Mouse (Mus musculus) thymus, postnatal 10 days (tissue): Measurements from ENCODE around the gene Ckap5.
A peak's percentile ranks its signal among the peaks of the same experiment; 100 is the strongest.
"Not testable (repeated sequence)": the region's sequence is repeated elsewhere in the genome, so short reads cannot be mapped to it uniquely, and the experiment has no call there.

ENCODE experiments used
- DNase-seq, 2 experiments: peaks; one replicate each; pipeline ENCODE4 v3.0.0; 2021; ENCODE audit warnings: low spot score in 2 of 2

Ckap5 gene

GRCm38 (mm10) chr2:91526294-91527146 is at the start of gene Ckap5:
Gene Ckap5, plus strand, starts transcription at chr2:91526762.
- DNase-seq, result peak; percentile 84 to 86

DNA sequence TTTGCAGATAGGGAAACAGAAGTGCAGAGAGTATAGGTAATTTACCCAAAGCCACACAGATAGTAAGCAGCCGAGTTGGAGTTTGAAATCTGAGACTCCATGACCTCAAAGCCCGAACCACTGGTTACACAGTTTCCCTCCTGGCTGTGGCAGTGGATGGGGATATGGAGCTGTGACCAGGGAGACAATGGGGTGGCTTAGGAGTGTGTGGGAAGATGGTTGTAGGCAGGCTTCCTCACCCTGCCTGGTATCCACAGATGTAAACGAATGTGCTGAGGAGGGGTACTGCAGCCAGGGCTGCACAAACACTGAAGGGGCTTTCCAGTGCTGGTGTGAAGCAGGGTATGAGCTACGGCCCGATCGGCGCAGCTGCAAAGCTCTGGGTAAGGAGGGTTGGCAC is 49.7 kb upstream of the Ckap5 start:
- DNase-seq, result no peak

GRCm38 (mm10) chr2:91480399-91480801 is 46.2 kb upstream of the Ckap5 start:
- DNase-seq, result no peak

- DNase-seq, result peak in 1 of 2 experiments; percentile 38
Observed at GRCm38 (mm10) chr2:91480805-91481514, 45.6 kb upstream of the Ckap5 start.

DNA sequence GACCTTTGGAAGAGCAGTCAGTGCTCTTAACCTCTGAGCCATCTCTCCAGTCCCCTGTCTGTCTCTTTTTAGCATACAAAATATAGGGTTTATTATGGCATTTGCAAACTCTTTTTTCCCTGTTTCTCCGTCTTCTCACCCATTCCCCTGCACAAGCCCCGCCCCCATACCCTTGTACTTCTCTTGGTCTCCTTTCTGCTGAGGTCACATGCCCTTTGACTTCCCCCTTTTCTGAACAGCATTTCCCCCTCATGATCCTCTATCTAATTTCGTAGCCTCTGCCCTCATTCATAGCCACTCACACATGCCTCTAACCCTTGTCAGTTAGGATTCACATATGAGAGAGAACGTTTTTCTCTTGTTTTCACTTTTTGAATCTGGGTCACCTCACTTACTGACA is 41.9 kb upstream of the Ckap5 start:
- no peak for DNase-seq

- no peak for DNase-seq
Observed at GRCm38 (mm10) chr2:91485256-91485655, 41.3 kb upstream of the Ckap5 start.

DNA sequence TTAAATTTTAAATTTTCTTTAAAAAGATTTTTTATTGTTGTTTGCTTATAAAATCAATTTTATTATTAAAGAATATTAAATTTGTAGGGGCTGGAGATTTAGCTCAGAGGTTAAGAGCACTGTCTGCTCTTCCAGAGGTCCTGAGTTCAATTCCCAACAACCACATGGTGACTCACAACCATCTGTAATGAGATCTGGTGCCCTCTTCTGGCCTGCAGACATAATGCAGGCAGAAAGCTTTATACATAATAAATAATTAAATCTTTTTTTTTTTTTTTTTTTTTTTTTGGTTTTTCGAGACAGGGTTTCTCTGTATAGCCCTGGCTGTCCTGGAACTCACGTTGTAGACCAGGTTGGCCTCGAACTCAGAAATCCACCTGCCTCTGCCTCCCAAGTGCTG is 39.3 kb upstream of the Ckap5 start:
- DNase-seq, result not testable (repeated sequence)

DNA sequence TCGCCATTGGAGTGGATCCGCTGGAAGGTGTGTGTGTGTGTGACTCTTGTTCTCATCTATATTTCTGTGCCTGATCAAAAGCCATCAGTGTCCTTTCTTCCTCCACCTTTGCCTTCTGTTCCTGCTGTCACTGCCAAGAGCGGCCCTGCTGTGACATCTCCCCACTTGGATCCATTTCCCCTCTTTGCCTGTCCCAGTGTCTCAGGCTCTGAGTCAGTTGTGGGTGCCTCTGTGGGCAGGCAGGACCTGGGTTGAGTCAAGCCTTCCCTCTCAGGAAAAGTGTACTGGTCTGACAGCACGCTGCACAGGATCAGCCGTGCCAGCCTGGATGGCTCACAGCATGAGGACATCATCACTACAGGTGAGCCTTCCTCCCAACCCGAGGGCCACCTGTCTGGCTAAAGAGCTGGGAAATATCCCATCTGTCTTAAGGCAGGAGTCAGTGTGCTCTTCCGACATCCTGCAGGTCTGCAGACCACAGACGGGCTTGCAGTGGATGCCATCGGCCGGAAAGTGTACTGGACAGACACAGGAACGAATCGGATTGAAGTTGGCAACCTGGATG is 34.4 kb upstream of the Ckap5 start:
- no peak for DNase-seq

DNA sequence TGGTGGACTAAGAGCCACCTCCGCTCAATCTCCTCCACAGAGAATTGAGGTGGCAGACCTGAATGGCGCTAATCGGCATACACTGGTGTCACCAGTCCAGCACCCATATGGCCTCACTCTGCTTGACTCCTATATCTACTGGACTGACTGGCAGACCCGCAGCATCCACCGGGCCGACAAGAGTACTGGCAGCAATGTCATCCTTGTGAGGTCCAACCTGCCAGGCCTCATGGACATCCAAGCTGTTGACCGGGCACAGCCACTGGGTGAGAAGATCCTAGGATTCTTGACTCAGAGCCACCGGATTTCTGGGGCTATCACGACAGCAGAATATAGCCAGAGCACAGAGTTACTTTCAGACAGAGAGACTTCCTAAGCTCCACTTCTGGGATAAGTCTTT is 32.6 kb upstream of the Ckap5 start:
- no peak for DNase-seq

GRCm38 (mm10) chr2:91498093-91498719 is 28.4 kb upstream of the Ckap5 start:
- DNase-seq, result no peak

- no peak for DNase-seq
Observed at GRCm38 (mm10) chr2:91508076-91508475, 18.5 kb upstream of the Ckap5 start.

GRCm38 (mm10) chr2:91517186-91517585 is 9.4 kb upstream of the Ckap5 start:
- no peak for DNase-seq

GRCm38 (mm10) chr2:91527147-91527486 is 555 bp downstream of the Ckap5 start:
- peak in 1 of 2 experiments; percentile 39 for DNase-seq

DNA sequence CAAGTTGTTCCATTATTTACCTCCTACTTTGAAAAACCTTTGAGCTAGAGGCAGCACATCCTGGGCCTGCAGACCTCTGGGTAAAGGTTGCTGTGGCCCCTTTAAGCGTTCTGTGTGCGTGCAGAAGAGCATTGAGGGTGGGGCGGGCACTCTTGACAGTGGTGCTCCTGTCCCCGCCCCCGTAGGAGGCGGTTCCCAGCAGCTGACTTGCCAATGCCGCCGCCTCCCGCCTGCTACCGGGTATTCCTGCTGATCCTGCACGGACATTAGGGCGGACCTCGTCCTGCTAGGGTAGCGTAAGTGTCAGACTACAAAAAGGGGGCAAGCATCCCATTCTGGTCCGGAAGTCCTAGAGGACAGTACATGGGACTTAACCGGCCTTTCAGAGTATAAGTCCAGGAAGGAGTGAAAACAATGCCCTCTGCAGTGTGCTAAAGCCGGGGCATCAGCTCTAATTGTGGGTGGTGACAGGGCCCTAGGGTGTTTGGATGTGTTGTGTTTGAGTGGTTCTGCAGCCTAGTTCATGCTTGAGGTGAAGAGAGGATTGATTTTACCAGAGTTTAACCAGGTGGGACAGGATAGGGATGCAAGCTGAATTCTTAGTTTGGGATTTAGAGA is 11.1 kb downstream of the Ckap5 start:
- peak; percentile 68 to 69 for DNase-seq

GRCm38 (mm10) chr2:91568125-91568524 is 41.6 kb downstream of the Ckap5 start:
- no peak for DNase-seq

DNA sequence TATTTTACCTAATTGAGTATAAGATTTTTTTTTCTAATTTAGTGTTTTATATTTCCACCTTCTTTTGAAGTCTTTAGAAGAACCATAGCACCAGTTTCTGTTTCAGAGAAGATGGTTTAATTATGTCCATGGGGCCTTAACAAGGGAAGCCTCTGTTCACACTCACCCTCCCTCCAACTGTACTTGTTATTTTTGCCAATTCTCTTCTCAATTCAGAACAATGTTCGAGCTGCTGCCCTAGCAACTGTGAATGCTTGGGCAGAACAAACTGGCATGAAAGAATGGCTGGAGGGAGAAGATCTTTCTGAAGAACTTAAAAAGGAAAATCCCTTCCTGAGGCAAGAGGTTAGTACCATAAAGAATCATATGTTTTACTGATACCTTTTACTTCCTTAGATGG is 54.3 kb downstream of the Ckap5 start:
- no peak for DNase-seq

DNA sequence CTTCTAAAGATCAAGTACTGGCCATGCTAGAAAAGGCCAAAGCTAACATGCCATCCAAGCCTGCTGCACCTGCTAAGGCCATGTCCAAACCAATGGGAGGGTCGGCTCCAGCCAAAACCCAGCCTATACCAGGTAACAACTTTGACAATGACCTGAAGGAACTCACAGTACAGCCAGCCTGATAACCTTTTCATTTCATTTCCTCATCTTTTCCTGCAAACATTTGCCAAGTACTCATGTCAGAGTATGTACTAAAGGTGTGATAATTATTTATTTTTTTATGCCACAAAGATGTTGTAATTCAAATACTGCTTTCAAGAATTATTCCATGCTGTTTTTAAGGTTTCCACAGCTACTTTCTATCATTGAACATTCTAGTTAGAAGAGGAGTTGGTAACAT is 59.7 kb downstream of the Ckap5 start:
- no peak for DNase-seq

DNA sequence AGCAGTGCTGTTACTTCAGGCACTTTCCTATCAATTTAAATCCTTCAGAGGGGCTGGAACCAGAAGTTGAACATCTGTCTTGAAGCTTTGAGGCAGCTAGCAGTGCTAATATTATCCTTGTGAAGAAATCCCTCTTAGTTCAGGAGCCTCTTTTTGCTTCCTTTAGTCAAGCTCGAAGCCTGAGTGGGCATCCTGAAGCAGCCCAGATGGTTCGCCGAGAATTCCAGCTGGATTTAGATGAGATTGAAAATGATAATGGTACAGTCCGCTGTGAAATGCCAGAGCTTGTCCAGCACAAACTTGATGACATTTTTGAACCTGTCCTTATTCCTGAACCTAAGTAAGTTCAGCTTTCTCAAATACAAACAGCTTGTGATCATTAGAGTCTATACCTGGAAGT is 73.9 kb downstream of the Ckap5 start:
- no peak for DNase-seq

DNA sequence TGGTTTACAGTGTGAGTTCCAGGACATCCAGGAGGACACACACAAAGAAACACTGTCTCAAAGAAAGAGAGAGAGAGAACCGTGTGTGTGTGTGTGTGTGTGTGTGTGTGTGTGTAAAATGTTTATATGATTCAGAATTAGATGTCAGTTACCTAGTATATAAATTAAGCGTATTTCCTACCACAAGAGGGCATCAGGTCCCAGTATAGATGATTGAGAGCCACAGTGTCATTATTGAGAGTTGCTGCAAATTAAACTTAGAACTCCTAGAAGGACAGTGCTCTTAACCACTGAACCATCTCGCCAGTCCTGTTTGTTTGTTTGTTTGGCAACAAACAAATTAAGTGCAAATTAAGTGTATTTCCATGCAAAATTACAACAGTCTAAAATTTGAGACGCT is 75.8 kb downstream of the Ckap5 start:
- peak in 1 of 2 experiments; percentile 19 for DNase-seq

GRCm38 (mm10) chr2:91609370-91609769 is 82.8 kb downstream of the Ckap5 start:
- DNase-seq, result not testable (repeated sequence)

- no peak for DNase-seq
Observed at GRCm38 (mm10) chr2:91622356-91622755, 95.8 kb downstream of the Ckap5 start.

GRCm38 (mm10) chr2:91623366-91623765 is 96.8 kb downstream of the Ckap5 start:
- not testable (repeated sequence) for DNase-seq
